Mouse (Mus musculus): Measurements from ENCODE around the gene Tfrc.
A peak's percentile ranks its signal among the peaks of the same experiment; 100 is the strongest.

Gene Tfrc

DNA sequence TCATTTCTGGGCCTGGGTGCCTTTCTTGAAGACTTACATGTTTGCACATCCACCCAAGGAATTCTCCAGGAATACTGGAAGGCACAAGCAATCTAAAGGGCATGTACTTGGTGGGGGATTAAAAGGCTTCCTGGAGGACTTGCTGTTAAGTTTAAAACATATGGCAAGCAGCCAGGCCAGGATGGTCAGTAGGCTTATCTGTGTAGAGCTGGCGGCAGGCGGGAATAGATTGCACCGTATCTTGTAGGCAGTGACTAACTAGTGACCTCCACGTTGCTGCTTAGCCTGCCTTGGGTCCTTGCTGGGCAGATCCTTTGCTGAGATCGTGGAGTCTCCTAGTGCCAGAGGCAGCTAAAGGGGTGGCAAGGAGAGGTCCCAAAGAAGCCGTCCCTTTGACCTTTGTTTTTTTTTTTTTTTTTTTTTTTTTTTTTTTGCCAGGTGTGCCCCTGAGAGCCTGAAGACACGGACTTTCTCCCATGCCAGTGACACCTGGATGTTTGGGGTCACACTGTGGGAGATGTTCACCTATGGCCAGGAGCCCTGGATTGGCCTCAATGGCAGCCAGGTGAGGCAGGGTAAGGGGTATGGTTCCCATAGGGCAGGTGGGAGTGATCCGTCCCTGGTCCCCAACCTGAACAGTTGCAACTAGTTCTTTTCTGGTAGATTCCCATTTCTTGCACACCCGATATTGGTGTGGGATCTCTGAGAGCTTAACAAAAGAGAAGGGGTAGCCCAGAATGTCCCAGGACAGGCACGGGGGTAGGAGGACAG is 61.8 kb downstream of the Tfrc start:
- DNase-seq = no peak

DNA sequence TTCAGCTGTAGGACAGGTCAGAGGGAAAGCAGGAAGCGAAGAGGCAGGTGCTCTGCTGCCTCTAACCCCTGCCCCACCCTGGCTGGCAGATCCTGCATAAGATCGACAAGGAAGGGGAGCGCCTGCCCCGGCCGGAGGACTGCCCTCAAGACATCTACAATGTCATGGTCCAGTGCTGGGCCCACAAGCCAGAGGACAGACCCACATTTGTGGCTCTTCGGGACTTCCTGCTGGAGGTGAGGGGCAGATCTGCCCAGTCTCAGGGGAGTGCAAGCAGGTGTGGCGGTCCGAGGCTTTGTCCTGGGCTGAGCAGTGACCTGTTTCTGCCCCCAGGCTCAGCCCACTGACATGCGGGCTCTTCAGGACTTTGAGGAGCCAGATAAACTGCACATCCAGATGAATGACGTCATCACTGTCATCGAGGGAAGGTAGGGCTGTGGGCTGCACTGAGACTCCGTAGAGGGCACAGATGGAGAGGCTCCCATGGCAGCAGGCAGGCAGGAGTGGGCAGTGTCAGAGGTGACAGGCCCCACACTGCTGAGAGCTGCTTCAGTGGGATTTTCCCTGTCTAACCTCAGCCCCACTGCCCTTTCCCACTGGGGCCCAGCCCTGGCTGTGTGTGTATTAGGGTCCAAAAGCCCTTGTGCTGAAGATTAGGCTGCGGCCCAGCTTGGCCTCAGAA is 62.6 kb downstream of the Tfrc start:
- DNase-seq = no peak

DNA sequence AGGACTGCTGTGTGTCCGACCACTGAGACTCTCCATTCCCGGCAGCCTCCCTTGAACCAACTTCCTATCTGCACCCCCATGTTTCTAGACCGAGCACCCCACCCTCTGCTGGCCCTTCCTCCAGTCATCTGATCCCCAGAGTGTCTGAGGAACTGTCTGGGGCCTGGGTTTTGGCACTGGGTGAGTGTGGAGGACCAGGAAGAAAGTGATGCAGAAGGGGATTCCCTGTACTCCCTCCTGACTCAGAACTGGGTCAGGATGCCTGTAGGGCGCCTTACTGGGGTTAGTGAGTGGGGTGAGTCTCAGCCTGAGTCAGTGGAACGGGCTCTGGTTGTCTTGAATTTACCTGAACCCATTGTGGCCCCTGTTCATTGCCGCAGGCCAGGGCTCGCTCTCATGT is 63.5 kb downstream of the Tfrc start:
- DNase-seq = no peak

DNA sequence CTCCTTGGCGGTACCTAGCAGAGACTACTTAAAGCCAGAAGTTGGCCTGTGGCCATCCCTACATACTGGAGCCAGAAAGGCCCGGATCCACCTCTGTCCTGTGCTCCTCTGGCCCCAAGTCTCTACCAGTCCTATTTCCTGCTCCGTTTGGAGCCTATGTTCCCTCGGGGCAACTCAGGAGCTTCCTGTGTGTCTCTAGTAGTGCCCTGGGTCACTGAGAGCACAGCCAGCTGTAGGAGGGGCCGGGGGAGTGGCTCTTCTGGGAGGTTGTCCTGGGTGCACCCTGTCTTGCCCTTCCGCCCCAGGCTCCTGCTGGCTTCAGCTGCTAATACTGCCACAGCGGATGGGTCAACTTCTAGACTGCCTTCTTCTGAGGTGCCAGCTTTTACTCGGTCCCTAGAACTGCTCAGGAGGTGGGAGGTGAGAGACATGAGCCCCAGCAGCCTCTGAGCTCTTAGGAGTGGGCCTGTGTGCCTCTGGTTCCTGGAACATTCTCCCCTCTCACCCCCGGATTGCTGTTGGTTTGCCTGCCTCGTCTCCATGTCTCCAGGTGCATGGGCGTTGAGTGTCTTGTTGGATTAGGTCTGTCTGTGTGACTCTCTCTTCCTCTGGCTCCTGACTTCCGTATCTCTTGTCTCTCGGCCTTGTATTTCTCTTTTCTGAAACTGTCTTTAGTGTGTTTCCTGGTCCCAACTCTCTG is 64.3 kb downstream of the Tfrc start:
- no peak for DNase-seq

DNA sequence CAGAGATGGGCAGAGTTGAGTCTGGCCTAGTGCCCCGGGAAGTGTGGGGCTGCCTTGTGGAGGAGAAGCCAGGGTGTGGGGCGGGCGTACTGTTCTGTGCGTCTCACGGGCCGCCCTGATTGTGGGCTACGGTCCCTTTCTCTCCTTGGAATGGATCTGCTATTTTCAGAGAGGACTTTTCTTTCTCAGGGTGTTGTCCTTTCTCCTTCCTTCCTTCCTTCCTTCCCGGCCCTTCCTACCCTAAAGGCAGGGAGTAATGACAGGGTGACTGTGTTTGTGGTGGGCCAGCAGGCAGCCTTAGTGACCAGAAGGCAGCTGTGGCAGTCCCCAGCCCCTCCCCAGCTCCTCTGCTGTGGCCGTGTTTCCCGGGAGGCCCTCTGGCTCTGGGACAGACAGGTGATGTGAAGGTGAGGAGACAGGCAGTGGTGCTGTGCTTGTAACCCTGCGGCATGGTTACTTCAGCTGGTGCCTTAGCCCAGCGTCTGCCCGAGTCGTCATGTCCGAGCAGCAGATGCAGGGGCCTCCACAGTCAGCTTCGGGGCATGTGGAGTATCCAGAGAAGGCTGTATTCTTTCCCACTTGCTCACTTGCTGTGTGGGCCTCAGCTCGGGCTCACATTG is 65.5 kb downstream of the Tfrc start:
- no peak for DNase-seq

DNA sequence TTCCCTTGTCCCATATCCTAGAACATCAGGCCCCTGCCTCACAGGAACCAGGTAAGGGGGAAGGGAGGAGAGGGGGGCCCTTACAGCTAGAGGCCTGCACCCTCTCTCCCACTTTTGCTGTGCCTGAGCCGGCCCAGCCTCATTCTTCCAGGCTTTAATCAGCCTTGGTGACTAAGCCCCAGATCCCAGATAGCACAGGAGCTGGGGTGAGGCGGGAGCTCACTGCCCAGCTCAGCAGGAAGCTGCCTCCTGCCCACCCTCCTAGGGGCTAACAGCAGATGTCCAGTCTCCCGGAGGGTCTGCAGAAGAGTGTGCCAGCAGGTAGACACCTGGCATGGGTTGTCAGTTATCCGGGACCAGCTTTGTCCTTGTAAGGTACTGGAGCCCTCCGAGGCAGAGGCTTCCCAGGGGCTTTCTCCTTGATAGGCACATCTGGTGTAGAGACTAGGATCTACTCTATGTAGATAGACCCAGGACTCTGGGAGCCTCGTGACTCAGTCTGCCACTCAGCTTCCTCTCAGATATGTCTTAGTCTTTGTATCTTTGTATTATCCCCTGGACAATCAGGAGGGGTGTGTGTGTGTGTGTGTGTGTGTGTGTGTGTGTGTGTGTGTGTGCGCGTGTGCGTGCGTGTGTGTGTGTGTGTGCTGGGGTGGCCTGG is 68.5 kb downstream of the Tfrc start:
- peak; percentile 2 for DNase-seq

DNA sequence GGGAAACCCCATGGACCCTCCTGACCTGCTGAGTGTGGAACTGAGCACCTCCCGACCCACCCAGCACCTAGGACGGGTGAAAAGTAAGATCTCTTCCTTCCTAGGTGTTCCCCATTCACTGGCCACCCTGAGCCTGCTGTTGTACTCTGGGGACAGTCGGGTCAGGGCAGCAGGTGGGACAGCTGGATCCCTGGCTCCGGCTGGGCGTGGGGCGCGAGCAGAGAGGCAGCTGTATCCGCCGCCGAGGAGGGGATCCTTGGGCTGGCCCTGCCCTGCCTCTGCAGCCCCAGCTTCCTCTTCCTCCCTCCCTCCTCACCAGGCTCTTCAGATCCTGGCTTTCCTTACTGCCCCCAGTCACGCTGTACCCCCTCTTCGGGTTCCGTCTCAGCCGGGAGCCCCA is 69.2 kb downstream of the Tfrc start:
- DNase-seq = peak; percentile 2

DNA sequence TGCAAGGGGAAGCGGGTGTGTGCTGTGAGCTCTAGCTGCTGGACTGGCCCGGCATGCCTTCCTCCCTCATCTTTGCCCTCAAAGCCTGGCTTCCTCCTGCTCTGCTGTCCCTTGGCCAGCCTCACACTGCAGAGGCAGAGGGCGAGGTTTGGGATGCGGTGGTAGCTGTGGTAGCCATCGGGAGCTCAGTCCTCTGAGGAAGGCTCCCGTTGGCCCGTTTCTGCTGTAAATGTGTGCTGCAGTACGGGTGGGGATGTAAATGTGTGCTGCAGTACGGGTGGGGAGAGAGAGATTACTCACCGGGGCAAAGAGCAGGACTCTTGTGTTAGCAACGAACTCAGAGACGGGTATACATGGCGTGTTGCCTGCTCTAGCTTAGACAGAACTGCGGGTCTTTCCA is 70.1 kb downstream of the Tfrc start:
- DNase-seq = no peak

DNA sequence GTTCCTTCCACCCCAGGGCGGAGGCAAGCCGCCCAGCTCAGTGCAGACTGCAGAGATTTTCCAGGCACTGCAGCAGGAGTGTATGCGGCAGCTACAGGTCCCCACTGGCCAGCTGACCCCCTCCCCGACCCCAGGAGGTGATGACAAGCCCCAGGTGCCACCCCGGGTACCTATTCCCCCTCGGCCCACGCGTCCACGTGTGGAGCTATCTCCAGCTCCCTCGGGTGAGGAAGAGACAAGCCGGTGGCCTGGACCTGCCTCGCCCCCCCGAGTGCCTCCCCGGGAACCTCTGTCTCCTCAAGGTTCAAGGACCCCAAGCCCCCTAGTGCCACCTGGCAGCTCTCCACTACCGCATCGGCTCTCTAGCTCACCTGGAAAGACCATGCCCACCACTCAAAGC is 71.3 kb downstream of the Tfrc start:
- DNase-seq = no peak

DNA sequence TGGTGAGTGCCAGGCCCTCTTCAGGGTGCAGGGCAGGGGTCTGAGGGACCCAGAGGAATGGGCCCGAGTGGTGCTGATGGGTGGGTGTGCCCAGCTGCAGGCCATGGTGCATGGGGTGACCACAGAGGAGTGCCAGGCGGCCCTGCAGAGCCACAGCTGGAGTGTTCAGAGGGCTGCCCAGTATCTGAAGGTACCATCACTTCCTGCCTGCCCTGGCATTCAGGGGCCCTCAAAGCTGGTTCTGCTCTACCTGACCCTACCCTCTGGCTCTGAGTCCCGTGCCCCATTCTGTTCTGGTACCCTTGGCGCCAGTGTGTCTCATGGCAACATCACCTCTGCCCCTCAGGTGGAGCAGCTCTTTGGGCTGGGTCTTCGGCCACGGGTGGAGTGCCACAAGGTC is 72.1 kb downstream of the Tfrc start:
- peak; percentile 6 for DNase-seq

DNA sequence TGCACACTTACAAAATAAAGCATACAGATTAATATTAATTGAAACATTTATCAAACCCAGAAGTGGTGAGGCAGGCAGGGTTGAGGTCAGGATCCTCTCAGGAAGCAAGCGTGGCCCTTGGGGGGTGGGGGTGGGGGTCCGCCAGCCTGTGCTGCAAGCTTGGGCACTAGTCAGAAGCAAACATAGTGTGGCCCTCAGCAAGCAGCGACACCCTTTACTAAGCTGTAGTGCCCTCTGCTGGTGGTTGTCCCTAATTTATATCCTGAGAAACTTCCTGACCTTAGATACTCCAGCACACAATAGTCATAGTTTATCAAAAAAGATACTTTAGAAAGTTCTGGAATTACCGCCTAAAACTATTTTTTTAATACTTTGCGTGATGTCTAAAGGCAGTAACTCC is 73.5 kb downstream of the Tfrc start:
- DNase-seq = peak; percentile 86

All from thymus, postnatal 14 days (tissue).